Mouse (Mus musculus) forebrain, embryonic 16.5 days (tissue): ENCODE results near the gene Ngp. TPM values are rescaled to one million over a fixed set of nuclear protein-coding genes. Genes with fewer than 3 reads are reported as not detected.

Experiments used
- ATAC-seq: fragments of 200-750 bp; cut with Nextera tagmentation; 2 replicates; pipeline ENCODE4 v1.8.0; 2017; ENCODE audit warnings: mild to moderate bottlenecking, moderate library complexity
- H3K27ac ChIP-seq: fragments of 300-500 bp; sonication (generic); 2 replicates; pipeline ENCODE4 v1.5.1; 2014; ENCODE audit warnings: low read length, control low read depth
- H3K27me3 ChIP-seq: fragments of 300-500 bp; sonication (generic); replicated peaks from 2 replicates; pipeline ENCODE4 v1.6.1; 2014; ENCODE audit warnings: low read length; ENCODE audit not compliant: control insufficient read depth, insufficient read depth
- H3K36me3 ChIP-seq: fragments of 300-500 bp; sonication (generic); 2 replicates; pipeline ENCODE4 v1.6.1; 2014; ENCODE audit not compliant: control insufficient read depth, insufficient read depth
- H3K4me1 ChIP-seq: fragments of 300-500 bp; sonication (generic); replicated peaks from 2 replicates; pipeline ENCODE4 v1.6.1; 2014; ENCODE audit warnings: low read length; ENCODE audit not compliant: control insufficient read depth, insufficient read depth
- H3K4me2 ChIP-seq: fragments of 300-500 bp; sonication (generic); 2 replicates; pipeline ENCODE4 v1.6.1; 2014; ENCODE audit warnings: mild to moderate bottlenecking, low read length, control low read depth
- H3K4me3 ChIP-seq: fragments of 300-500 bp; sonication (generic); replicated peaks from 2 replicates; pipeline ENCODE4 v1.5.1; 2014; ENCODE audit warnings: mild to moderate bottlenecking, low read length, control low read depth
- H3K9ac ChIP-seq: fragments of 300-500 bp; sonication (generic); replicated peaks from 2 replicates; pipeline ENCODE4 v1.6.1; 2014; ENCODE audit warnings: low read depth, low read length, control low read depth
- H3K9me3 ChIP-seq: fragments of 300-500 bp; sonication (generic); 2 replicates; pipeline ENCODE4 v1.6.1; 2016; ENCODE audit warnings: low read length; ENCODE audit not compliant: control insufficient read depth
- WGBS: fragments of 180-500 bp; shearing (Covaris S2); extraction: QIAGEN DNeasy Blood & Tissue Kit; methylation state at CpG from one replicate; pipeline ENCODE4 v1.1.7; 2014; 5-methylcytosine and 5-hydroxymethylcytosine counted together
- polyA plus RNA-seq: library from polyadenylated mRNA; unstranded; fragments of >200 nt; fragmentation: Nextera tagmentation; extraction: Ambion mirVana; gene quantifications from 2 replicates; pipeline ENCODE4 v1.2.1, GENCODE M21; 2015

The Ngp gene
- polyA plus RNA-seq, 1 experiment from 2014 or later: 0.51 TPM

GRCm38 (mm10) chr9:110412926-110413325, 6.6 kb upstream of the Ngp start:
- Histone ChIP-seq H3K4me1 (peaks cover 3% of the 10 kb centered on the region), H3K4me2 (no peak overlapping the region), H3K4me3 (no peak overlapping the region), H3K27ac (no peak overlapping the region), H3K9me3 (no peaks in the 10 kb centered on the region), H3K27me3 (no peaks in the 10 kb centered on the region), H3K9ac (no peak overlapping the region), H3K36me3 (no peaks in the 10 kb centered on the region)
- WGBS: 82% methylated on average over 7 of the region's 7 CpGs
- ATAC-seq: no peak

DNA sequence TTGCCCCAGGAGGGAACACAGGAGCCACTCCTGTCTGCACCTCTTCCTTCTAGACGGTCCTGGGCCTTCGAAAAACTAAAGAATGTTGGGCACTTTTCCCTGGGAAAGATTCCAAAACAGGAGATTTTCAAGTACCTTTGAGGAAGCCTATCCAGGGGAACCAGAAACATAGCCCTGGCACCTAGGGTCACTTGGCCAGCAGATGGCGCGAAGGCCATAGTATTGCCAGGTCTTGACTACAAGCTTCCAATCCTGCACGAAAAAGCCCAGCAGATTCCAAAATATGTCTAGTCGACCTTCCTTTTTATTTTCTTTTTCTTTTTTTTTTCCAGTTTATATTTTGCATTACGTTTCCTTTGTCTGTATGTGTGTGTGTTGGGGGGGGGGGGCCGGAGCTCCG, 5.8 kb upstream of the Ngp start:
- Histone ChIP-seq H3K9me3 (no peaks in the 10 kb centered on the region), H3K4me1 (peaks cover under 1% of the 10 kb centered on the region), H3K27ac (no peak overlapping the region), H3K27me3 (no peaks in the 10 kb centered on the region), H3K36me3 (no peaks in the 10 kb centered on the region), H3K9ac (no peak overlapping the region), H3K4me3 (no peak overlapping the region), H3K4me2 (no peak overlapping the region)
- ATAC-seq: no peak
- 48% methylated on average over 9 of the region's 9 CpGs for WGBS

DNA sequence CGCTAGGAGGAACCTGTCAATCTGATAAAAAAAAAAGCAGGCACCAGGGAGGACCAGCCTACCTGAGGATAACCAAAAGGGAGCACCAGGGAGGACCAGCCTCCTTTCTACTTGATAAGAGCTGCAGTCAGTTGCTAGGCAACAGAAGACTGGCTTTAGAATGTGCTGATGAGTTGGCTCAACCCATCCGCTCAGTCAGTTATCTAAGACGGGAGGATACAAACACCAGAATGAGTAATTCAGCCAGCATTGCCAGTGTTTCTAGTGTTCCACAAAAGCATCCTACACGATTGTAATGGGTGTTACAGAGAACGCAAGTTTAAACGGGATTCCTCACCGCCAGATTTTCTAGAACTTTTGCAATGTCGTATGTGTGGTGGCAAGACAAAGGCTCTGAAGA, 11.7 kb downstream of the Ngp start:
- no peaks in the 10 kb centered on the region for H3K27me3 ChIP-seq
- no peak overlapping the region for H3K4me3 ChIP-seq
- H3K4me2 ChIP-seq: no peak overlapping the region
- H3K36me3 ChIP-seq: peaks cover 20% of the 10 kb centered on the region
- WGBS: 70% methylated on average over 8 of the region's 8 CpGs
- ATAC-seq: no peak
- H3K27ac ChIP-seq: no peak overlapping the region
- no peaks in the 10 kb centered on the region for H3K4me1 ChIP-seq
- no peaks in the 10 kb centered on the region for H3K9me3 ChIP-seq
- H3K9ac ChIP-seq: no peak overlapping the region

DNA sequence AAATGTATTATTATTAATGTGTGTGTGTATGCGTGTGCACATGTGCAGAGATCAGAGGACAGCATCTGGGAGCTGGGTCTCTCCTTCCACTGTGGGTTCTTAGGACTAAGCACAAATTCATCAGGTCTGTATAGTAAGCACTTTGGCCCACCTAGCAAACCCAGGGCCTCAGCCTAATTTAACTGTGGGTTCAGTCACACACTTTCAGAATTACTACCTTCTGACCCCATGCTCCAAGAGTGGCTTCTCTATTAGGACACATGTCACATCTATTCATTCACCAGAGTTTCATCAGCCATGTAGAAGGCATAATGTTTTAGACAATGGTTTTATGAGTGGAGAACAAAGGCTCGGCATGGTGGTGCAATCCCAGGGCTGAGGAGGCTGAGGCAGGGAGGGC, 13.5 kb downstream of the Ngp start:
- Histone ChIP-seq H3K27me3 (no peaks in the 10 kb centered on the region), H3K9me3 (no peaks in the 10 kb centered on the region), H3K4me1 (no peaks in the 10 kb centered on the region), H3K4me2 (no peak overlapping the region), H3K36me3 (peaks cover 20% of the 10 kb centered on the region), H3K4me3 (no peak overlapping the region), H3K27ac (no peak overlapping the region), H3K9ac (no peak overlapping the region)
- no peak for ATAC-seq
- 95% methylated on average over 2 of the region's 2 CpGs for WGBS

DNA sequence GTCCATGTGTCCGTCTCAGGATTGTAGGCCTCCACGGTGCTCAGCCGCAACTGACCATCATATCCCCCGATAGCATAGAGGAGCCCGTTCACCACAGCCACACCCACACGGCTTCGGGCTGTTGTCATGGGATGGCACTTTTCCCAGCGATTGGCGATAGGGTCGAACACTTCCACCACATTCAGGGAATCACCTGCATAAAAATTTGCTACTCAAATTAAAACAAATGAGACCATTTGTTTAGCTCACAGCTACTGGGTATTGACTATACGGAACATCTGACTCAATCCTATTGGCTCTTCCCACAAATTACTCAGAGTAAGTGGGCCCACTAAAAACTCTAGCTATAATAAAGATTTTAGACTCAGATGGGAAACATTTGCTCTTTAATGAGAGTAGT, 16.5 kb downstream of the Ngp start:
- peaks cover 8% of the 10 kb centered on the region; the same call in 1 of the 2 replicates for H3K36me3 ChIP-seq

GRCm38 (mm10) chr9:110440049-110440448, 20.5 kb downstream of the Ngp start:
- Histone ChIP-seq H3K4me2 (no peak overlapping the region), H3K9ac (no peak overlapping the region), H3K9me3 (no peaks in the 10 kb centered on the region), H3K4me1 (no peaks in the 10 kb centered on the region), H3K27me3 (no peaks in the 10 kb centered on the region), H3K36me3 (peaks cover 8% of the 10 kb centered on the region; the same call in 1 of the 2 replicates), H3K4me3 (no peak overlapping the region), H3K27ac (no peak overlapping the region)
- WGBS: 69% methylated on average over 3 of the region's 5 CpGs
- no peak for ATAC-seq

More for the DNA sequence above, 16.5 kb downstream of the Ngp start:
- H3K9ac ChIP-seq: no peak overlapping the region
- H3K9me3 ChIP-seq: no peaks in the 10 kb centered on the region
- H3K27ac ChIP-seq: no peak overlapping the region
- no peaks in the 10 kb centered on the region for H3K27me3 ChIP-seq
- H3K4me2 ChIP-seq: no peak overlapping the region
- H3K4me1 ChIP-seq: no peaks in the 10 kb centered on the region
- no peak overlapping the region for H3K4me3 ChIP-seq
- 95% methylated on average over 11 of the region's 11 CpGs for WGBS
- no peak for ATAC-seq

- 93% methylated on average over 6 of the region's 6 CpGs for WGBS
- Histone ChIP-seq H3K4me1 (no peaks in the 10 kb centered on the region), H3K9ac (no peak overlapping the region), H3K4me2 (no peak overlapping the region), H3K36me3 (peaks cover 6% of the 10 kb centered on the region; the same call in 1 of the 2 replicates), H3K9me3 (no peaks in the 10 kb centered on the region), H3K4me3 (no peak overlapping the region), H3K27me3 (no peaks in the 10 kb centered on the region), H3K27ac (no peak overlapping the region)
- ATAC-seq: no peak
These were observed 21.0 kb downstream of the Ngp start for GRCm38 (mm10) chr9:110440559-110440958.

- Histone ChIP-seq H3K9ac (no peak overlapping the region), H3K4me1 (no peaks in the 10 kb centered on the region), H3K9me3 (no peaks in the 10 kb centered on the region), H3K36me3 (0 out of 2 replicates have a peak, but pooled peaks cover 4% of the 10 kb centered on the region), H3K27ac (no peak overlapping the region), H3K4me3 (no peak overlapping the region), H3K4me2 (no peak overlapping the region), H3K27me3 (no peaks in the 10 kb centered on the region)
- WGBS: 84% methylated on average over 15 of the region's 15 CpGs
- ATAC-seq: no peak; the same call in 1 of the 2 replicates
These were observed 28.8 kb downstream of the Ngp start for GRCm38 (mm10) chr9:110448356-110448755.

GRCm38 (mm10) chr9:110448857-110449617, 29.5 kb downstream of the Ngp start:
- H3K9ac ChIP-seq: no peak overlapping the region

More at GRCm38 (mm10) chr9:110448857-110449617, 29.5 kb downstream of the Ngp start:
- WGBS: 27% methylated on average over 11 of the region's 11 CpGs
- Histone ChIP-seq H3K36me3 (0 out of 2 replicates have a peak, but pooled peaks cover 4% of the 10 kb centered on the region), H3K4me1 (no peaks in the 10 kb centered on the region), H3K27ac (no peak overlapping the region), H3K9me3 (no peaks in the 10 kb centered on the region), H3K4me3 (no peak overlapping the region), H3K4me2 (no peak overlapping the region), H3K27me3 (no peaks in the 10 kb centered on the region)
- ATAC-seq: peak; percentile 91
